Mouse (Mus musculus) left cerebral cortex, adult 8-10 months (tissue): ENCODE measurements at regions not wholly inside any gene's neighbourhood (a gene's known extent, or its start where the extent isn't known, plus 50 kb on each side); places are given as distances from the start of the nearest gene placed in this dataset.

Experiments
- DNase-seq, 2 experiments: peaks; one replicate each; pipeline ENCODE4 v3.0.0; 2022; ENCODE audit warnings: low spot score in 2 of 2

GRCm38 (mm10) chrX:58976584-58977259, 67.6 kb downstream of the 4930550L24Rik start:
- peak; percentile 1 to 5 for DNase-seq
